Mouse (Mus musculus) granulocyte monocyte progenitor cell, adult 5-6 weeks (primary cell): ENCODE results near the gene Aox1. TPM values are rescaled to one million over a fixed set of nuclear protein-coding genes. Genes with fewer than 3 reads are reported as not detected.
A peak's percentile ranks its signal among the peaks of the same experiment; 100 is the strongest.

Experiments
- ATAC-seq: replicated peaks from 2 replicates; pipeline ENCODE4 v1.8.0; 2016; ENCODE audit warnings: mild to moderate bottlenecking, moderate TSS enrichment, inconsistent platforms; ENCODE audit not compliant: poor library complexity, severe bottlenecking
- total RNA-seq, 2 experiments: library from RNA; stranded (forward) in 1 of 2; stranded (reverse) in 1 of 2; fragments of 200-712, 200-1000 nt in 1 of 2; fragments of >200 nt in 1 of 2; fragmentation: Nextera tagmentation in 1 of 2; gene quantifications; 2 replicates each; pipeline ENCODE4 v1.2.3; 2014 to 2017

Gene Aox1
- total RNA-seq, 2 experiments from 2014 or later = not detected

DNA sequence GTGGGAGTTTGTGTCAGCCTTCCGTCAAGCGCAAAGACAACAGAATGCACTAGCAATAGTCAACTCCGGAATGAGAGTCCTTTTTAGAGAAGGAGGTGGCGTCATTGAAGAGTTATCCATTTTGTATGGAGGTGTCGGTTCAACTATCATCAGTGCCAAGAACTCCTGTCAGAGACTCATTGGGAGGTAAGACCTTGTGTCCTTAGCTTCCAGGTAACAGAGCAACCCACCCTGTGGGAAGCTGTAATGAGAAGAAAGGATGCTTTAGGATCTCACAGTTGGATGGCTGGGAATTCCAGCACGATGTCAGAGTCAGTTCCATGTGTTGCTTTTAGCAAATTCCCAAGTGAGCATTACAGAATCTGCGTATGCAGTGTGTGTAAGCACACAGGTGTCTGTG lies 32.4 kb downstream of the Aox1 start:
- no peak for ATAC-seq

DNA sequence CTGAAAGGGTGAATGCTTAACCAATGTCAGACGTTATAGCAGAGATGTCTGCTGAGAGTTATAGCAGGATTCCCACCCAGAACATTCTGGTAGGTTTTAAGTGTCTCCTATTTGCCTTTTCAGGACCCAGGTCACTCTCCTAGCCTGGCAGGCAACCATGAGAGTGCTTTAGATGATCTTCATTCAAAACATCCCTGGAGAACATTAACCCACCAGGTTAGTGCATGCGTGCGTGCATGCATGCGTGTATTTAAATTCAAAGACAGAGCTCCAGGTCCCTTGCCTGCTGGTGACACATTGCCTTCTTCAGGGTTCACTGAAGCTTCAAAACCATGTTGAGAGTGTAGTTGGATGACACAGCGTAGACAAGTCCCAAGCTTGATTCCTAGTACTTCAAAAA lies 35.4 kb downstream of the Aox1 start:
- ATAC-seq = no peak

GRCm38 (mm10) chr1:58065606-58066005 lies 35.9 kb downstream of the Aox1 start:
- ATAC-seq = no peak

GRCm38 (mm10) chr1:58069181-58069580 lies 39.5 kb downstream of the Aox1 start:
- no peak for ATAC-seq

GRCm38 (mm10) chr1:58070091-58070490 lies 40.4 kb downstream of the Aox1 start:
- ATAC-seq = no peak

DNA sequence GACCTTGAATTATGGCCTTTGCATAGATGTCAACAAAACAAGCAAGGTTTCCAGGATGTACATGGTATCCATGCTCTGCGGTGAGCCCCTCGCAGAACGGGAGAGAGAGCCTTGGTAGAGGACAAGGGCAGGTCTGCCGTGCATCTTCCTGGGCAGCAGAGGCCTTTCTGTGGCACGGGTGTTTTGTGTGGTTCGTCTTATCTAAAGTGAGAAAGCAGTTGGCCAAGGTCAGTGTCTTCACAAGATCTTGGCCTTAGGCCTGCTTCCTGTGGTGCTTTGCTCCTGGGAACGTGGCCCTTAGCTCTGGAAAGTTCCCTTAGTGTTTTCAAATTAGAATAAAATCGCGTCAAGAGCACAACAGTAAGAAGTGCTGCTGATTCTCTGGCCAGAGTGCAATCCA lies 41.3 kb downstream of the Aox1 start:
- ATAC-seq = no peak

DNA sequence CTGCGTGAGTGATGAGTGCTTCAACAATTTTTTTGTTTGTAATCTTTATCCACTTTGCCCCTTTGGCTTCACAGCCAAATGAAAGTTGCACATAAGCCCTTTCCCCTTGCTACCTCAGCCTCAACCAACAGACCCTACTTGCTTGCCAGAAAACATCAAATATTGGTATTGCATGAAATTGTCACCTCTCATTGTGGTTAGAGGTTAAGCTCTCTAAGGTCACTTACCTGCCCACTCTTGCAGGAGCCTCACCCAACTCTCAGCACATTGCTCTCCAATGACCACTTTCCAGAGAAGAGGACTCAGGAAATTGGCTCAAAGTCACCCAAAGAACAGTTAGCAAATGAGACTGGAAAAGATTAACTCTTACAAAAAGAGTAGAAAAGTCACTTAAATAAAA lies 41.8 kb downstream of the Aox1 start:
- ATAC-seq = no peak

- ATAC-seq = no peak
Measured at GRCm38 (mm10) chr1:58072416-58072815, 42.7 kb downstream of the Aox1 start.

DNA sequence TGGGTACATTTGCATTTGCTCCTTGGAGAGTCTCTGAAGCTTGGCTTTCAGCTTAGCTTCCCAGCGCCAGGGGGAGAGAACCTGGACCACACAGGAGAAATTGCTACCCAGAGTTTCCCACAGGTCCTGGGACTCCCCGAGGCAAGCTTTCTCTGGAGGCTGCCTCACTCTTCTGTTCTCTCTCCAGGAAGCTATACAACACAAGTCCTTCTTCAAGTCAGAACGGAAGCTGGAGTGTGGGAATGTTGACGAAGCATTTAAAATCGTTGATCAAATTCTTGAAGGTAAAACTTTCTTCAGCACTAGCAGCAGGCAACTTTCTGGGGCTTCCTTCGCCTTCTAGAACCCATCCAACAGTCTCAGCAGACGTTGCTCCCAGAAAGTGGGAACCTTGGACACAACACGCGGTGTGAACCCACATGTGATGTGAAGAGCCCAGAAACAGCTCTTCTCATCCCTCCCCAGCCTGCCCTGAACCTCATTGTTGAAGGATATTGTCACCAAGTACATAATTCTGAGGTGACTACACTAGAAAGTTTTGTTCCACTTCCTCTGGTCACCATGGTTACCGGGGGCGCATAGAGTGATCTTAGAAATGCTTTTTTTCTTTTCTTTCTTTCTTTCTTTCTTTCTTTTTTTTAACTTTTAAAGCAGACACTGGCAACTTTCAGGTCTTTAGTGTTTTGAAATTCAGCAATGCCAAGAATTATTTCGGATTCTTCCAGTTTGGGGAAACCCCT lies 43.4 kb downstream of the Aox1 start:
- no peak for ATAC-seq

DNA sequence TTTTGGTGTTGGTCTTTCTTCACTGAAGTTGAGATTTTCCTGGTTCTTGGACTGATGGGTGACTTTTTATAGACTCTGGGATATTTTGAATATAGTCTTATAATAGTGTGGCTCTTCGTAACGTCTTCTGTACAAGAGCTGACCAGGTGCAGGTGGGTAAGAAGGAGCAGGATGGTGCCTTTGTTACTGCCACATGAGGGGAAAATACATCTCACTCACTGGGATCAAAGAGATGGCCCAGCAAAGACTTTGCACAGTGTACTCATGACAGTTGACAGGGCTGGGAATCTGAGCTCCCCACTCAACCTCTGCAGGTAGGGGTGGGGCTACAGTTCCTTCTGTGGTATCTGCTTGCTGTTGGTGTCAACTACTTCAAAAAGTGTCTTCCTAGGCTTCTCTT lies 44.5 kb downstream of the Aox1 start:
- no peak for ATAC-seq

- ATAC-seq = no peak
Measured at GRCm38 (mm10) chr1:58077882-58078281, 48.2 kb downstream of the Aox1 start.

GRCm38 (mm10) chr1:58078390-58078789 lies 48.7 kb downstream of the Aox1 start:
- peak; percentile 65 for ATAC-seq

DNA sequence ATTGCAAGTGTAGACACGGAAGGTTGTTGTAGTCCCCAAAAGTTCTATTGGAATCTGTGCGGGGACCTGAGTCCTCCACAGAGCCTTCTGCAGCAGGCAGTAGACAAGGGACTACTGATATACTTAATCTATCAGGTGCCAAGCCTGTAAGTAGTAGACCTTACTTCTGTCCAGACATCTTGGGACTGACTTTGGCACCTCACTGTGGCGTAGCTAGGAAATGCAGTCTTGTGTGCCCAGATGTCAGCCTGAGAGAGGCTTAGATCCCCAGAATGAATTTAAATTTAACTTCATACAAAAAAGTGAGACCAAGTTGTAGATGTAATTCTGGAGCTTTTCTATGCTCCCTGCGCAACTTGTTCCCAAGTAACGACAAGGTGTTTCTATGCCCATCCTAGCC lies 50.0 kb downstream of the Aox1 start:
- ATAC-seq = no peak

DNA sequence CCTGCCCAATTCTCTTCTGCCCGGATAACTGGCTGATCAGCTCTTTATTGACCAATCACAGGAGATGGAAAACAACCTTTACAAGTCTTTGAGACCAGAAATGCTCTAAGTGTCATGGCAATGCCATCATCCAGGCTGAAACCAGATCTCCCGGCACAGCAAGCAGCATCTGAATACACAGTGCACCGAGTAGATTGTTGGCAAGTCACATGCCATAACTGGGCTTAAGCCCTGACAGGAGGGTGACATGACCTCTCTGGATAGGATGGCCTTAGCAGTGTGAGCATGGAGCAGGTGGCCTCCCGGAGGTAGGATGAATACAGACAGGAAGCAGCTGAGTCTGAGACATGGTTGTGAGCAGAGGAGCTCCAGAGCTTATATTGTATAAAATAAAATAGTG lies 50.7 kb downstream of the Aox1 start:
- ATAC-seq = no peak

GRCm38 (mm10) chr1:58081356-58081755 lies 51.6 kb downstream of the Aox1 start:
- ATAC-seq = no peak

- ATAC-seq = no peak
Measured at GRCm38 (mm10) chr1:58089316-58089715, 59.6 kb downstream of the Aox1 start.

DNA sequence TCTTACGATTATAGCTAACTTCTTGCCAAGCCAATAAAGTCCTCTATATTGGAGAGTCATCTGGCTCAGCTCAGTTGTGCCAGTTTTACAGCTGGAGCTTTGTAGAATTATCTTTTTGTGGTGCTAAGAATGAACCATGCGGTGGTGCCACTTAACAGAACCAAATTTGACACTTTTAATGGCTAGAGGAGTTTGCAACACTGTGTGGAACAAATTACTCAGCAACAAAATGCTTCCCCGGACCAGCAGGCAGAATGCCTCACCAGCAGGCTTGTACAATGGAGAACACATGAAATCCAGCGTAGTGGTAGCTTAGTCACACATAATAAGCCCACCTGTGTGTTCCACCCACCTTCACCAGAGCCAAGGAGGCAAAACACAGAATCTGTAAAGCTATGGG lies 60.5 kb downstream of the Aox1 start:
- ATAC-seq = no peak

GRCm38 (mm10) chr1:58091213-58091612 lies 61.5 kb downstream of the Aox1 start:
- no peak for ATAC-seq

- no peak for ATAC-seq
Measured at GRCm38 (mm10) chr1:58091992-58092560, 62.3 kb downstream of the Aox1 start.

DNA sequence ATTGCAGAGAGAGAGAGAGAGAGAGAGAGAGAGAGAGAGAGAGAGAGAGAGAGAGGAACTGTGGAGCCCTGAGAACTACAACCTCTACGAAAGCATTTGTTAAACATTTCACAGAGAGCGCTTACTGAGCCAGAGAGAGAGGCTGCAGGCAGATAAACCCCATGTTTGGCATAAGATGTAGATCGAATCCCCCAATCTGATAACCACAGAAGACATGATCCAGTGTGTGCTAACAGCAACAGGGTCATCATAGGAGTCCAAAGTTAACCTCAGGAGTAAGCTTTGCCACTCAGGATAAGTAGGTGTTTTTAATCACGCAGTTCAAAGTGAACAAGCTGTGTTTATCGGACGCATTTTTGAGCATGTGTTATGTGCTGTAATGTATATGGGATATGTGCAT lies 67.6 kb downstream of the Aox1 start:
- ATAC-seq = no peak

DNA sequence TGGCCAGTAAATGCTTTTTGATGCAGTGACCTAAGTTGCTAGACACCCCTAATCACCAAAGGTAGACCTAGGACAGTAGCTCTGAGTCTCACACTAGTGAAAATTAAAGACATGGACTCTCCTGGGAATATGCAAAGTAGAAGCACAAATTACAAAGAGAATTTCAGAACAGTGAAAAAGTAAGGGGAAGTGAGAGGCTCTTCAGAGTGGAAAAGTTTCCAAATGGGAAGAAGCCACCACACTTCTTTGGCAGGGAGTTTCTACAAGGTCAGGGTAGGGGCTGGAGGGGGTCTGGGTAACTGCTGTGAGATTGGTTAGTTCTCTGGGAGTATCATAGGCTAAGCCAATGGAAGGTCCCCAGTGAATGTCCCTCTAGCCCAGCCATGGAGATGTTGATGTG lies 69.4 kb downstream of the Aox1 start:
- ATAC-seq = peak; percentile 47

- ATAC-seq = peak; percentile 78
Measured at GRCm38 (mm10) chr1:58101531-58102146, 71.9 kb downstream of the Aox1 start.
